Comparison of ENCODE assay signal across 9 mouse cellular contexts in the genomic region with DNA sequence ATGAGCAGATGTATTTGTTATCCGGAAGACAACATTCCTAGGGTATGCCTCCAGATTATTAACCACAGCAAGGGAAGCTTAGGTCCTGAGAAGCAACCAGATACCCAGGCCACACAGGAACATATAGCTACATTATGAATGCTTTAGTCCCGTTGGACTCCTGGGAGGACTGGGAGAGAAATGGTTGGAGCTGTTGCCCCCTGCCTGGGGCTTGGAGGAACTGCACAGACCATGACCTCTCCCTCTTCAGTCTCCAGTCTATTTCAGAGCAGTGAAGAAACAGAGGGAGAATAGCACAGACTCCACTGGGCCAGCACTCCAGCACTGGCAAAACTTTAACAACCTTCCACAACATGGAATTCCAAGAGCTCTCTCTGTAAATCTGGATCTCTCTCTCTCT. TPM values are rescaled to one million over a fixed set of nuclear protein-coding genes. Genes with fewer than 3 reads are reported as not detected.
DNase-seq lines count a peak whose midpoint lies in the region; ATAC-seq lines count a peak whose summit lies in the region.
"Had no signal": no experiment of that assay in that cellular context is flagged by ENCODE, and none has a peak within 500 bp of the region (broad histone marks: within the 10 kb centered on the region; RNA-seq: fewer than 3 reads in every experiment).

No protein-coding gene starts in this region.

- H3K9me3 ChIP-seq in hindbrain, embryonic 10.5 days = no peaks in the 10 kb centered on the region
- H3K9me3 ChIP-seq in hindbrain, embryonic 13.5 days = no peaks in the 10 kb centered on the region
- no peaks in the 10 kb centered on the region for H3K9me3 ChIP-seq in intestine, embryonic 15.5 days
- H3K9me3 ChIP-seq in forebrain, embryonic 12.5 days = no peaks in the 10 kb centered on the region
- H3K9me3 ChIP-seq: lung, embryonic 15.5 days had no signal

- H3K4me3 ChIP-seq in hindbrain, embryonic 10.5 days = no peak overlapping the region
- H3K4me3 ChIP-seq in hindbrain, embryonic 13.5 days = no peak overlapping the region
- no peak overlapping the region for H3K4me3 ChIP-seq in intestine, embryonic 15.5 days (replicated peaks)
- H3K4me3 ChIP-seq in forebrain, embryonic 12.5 days (replicated peaks) = no peak overlapping the region
- H3K4me3 ChIP-seq: lung, embryonic 15.5 days had no signal

- H3K36me3 ChIP-seq in hindbrain, embryonic 10.5 days = no peaks in the 10 kb centered on the region
- no peaks in the 10 kb centered on the region for H3K36me3 ChIP-seq in hindbrain, embryonic 13.5 days
- no peaks in the 10 kb centered on the region for H3K36me3 ChIP-seq in intestine, embryonic 15.5 days
- H3K36me3 ChIP-seq in forebrain, embryonic 12.5 days (replicated peaks) = no peaks in the 10 kb centered on the region
- H3K36me3 ChIP-seq: lung, embryonic 15.5 days had no signal

- H3K9ac ChIP-seq in hindbrain, embryonic 13.5 days = no peak overlapping the region
- H3K9ac ChIP-seq in intestine, embryonic 15.5 days = no peak overlapping the region
- no peak overlapping the region for H3K9ac ChIP-seq in forebrain, embryonic 12.5 days
- H3K9ac ChIP-seq: lung, embryonic 15.5 days had no signal

- no peak for ATAC-seq in hindbrain, embryonic 13.5 days (ENCODE audit: low FRiP score)
- ATAC-seq in CD4-positive, CD25-positive, alpha-beta regulatory T cell, adult 4 months = peak; percentile 35
- peak; percentile 58; the same call in 1 of the 2 replicates for ATAC-seq in intestine, embryonic 15.5 days
- ATAC-seq in megakaryocyte-erythroid progenitor cell, adult 5-6 weeks (replicated peaks; ENCODE audit: low FRiP score, low TSS enrichment, poor library complexity, severe bottlenecking) = peak; percentile 69
- ATAC-seq in forebrain, embryonic 12.5 days (ENCODE audit: low FRiP score) = no peak

- no peaks in the 10 kb centered on the region for H3K27me3 ChIP-seq in hindbrain, embryonic 10.5 days (ENCODE audit: insufficient read depth, poor library complexity, severe bottlenecking)
- no peaks in the 10 kb centered on the region for H3K27me3 ChIP-seq in hindbrain, embryonic 13.5 days
- no peaks in the 10 kb centered on the region for H3K27me3 ChIP-seq in intestine, embryonic 15.5 days (replicated peaks)
- no peaks in the 10 kb centered on the region for H3K27me3 ChIP-seq in forebrain, embryonic 12.5 days
- H3K27me3 ChIP-seq: lung, embryonic 15.5 days had no signal

- no peak overlapping the region for H3K4me2 ChIP-seq in hindbrain, embryonic 13.5 days
- no peak overlapping the region for H3K4me2 ChIP-seq in intestine, embryonic 15.5 days (replicated peaks)
- no peak overlapping the region for H3K4me2 ChIP-seq in forebrain, embryonic 12.5 days
- H3K4me2 ChIP-seq: lung, embryonic 15.5 days had no signal

- no peak overlapping the region for H3K27ac ChIP-seq in hindbrain, embryonic 10.5 days
- H3K27ac ChIP-seq in hindbrain, embryonic 13.5 days = no peak overlapping the region
- no peak overlapping the region for H3K27ac ChIP-seq in intestine, embryonic 15.5 days
- no peak overlapping the region for H3K27ac ChIP-seq in forebrain, embryonic 12.5 days
- H3K27ac ChIP-seq: lung, embryonic 15.5 days had no signal

- 0 out of 2 replicates have a peak, but pooled peaks cover 12% of the 10 kb centered on the region for H3K4me1 ChIP-seq in hindbrain, embryonic 10.5 days (replicated peaks)
- H3K4me1 ChIP-seq in hindbrain, embryonic 13.5 days (replicated peaks) = peaks cover 25% of the 10 kb centered on the region
- peaks cover 5% of the 10 kb centered on the region; the same call in 1 of the 2 replicates for H3K4me1 ChIP-seq in intestine, embryonic 15.5 days (replicated peaks)
- H3K4me1 ChIP-seq in forebrain, embryonic 12.5 days = peaks cover 7% of the 10 kb centered on the region

- 51% methylated on average over 2 of the region's 2 CpGs for WGBS in hindbrain, embryonic 10.5 days
- 48% methylated on average over 2 of the region's 2 CpGs for WGBS in hindbrain, embryonic 13.5 days
- whole genome bisulfite sequencing in intestine, embryonic 15.5 days = 33% methylated on average over 2 of the region's 2 CpGs
- WGBS in forebrain, embryonic 12.5 days = 48% methylated on average over 2 of the region's 2 CpGs

- DNase-seq in hindbrain, embryonic 10.5 days (ENCODE audit: low spot score) = peak; percentile 30
- peak; percentile 43 to 70 for DNase-seq in adrenal gland, postnatal 36 days
- no peak for DNase-seq in spleen, adult 18-20 months

RNA-seq across cellular contexts. Expression of gene Prkag2, which starts 17.9 kb away (rescaled TPM):
- 43.7 and 46.3 TPM in 2 replicates for polyA plus RNA-seq in hindbrain, embryonic 10.5 days (2016; fragmentation: Nextera tagmentation; extraction: Ambion mirVana)
- polyA plus RNA-seq in hindbrain, embryonic 13.5 days (2015; fragmentation: Nextera tagmentation; extraction: Ambion mirVana) = 80.1 and 82.3 TPM in 2 replicates
- 10 to 100 TPM; 22.7 to 26.9 TPM for polyA plus RNA-seq in CD4-positive, CD25-positive, alpha-beta regulatory T cell, adult 4 months (2017; shearing (Covaris generic))
- 10 to 100 TPM; 36.8 to 42.7 TPM for total RNA-seq in adrenal gland, postnatal 36 days (2021)
- polyA plus RNA-seq in intestine, embryonic 15.5 days (2015; fragmentation: Nextera tagmentation; extraction: Ambion mirVana) = 52.2 and 52.3 TPM in 2 replicates
- 6.9 and 9.3 TPM in 2 replicates for total RNA-seq in megakaryocyte-erythroid progenitor cell, adult 5-6 weeks (2014; fragmentation: Nextera tagmentation)
- 9.1 and 13.3 TPM in 2 replicates for total RNA-seq in megakaryocyte-erythroid progenitor cell, adult 5-6 weeks (2017)
- polyA plus RNA-seq in forebrain, embryonic 12.5 days (2016; fragmentation: Nextera tagmentation; extraction: Ambion mirVana) = 55.0 and 60.2 TPM in 2 replicates

Comparison
In these comparisons a context has a peak if more than half of its experiments do, and no peak if none do; other contexts are left out.
1. DNase-seq: peak in hindbrain, embryonic 10.5 days (single experiment) and adrenal gland, postnatal 36 days (2 of 2); none in spleen, adult 18-20 months (0 of 2).
2. ATAC-seq: peak in CD4-positive, CD25-positive, alpha-beta regulatory T cell, adult 4 months (single experiment), intestine, embryonic 15.5 days (single experiment) and megakaryocyte-erythroid progenitor cell, adult 5-6 weeks (single experiment); none in hindbrain, embryonic 13.5 days (single experiment) and forebrain, embryonic 12.5 days (single experiment).